Mouse (Mus musculus) gastrocnemius, postnatal 10 days (tissue): ENCODE data around the gene Golga2. TPM values are rescaled to one million over a fixed set of nuclear protein-coding genes. Genes with fewer than 3 reads are reported as not detected.
"Not testable (repeated sequence)": the region's sequence is repeated elsewhere in the genome, so short reads cannot be mapped to it uniquely, and the experiment has no call there.

Experiments used
- DNase-seq: peaks from one replicate; pipeline ENCODE4 v3.0.0; 2021; ENCODE audit warnings: mixed read lengths
- total RNA-seq, 2 experiments: library from RNA; stranded (reverse); gene quantifications; 2 replicates each; pipeline ENCODE4 v1.2.3; 2021

Gene Golga2
- total RNA-seq, 2 experiments from 2014 or later: 71.3 to 76.5 TPM

GRCm38 (mm10) chr2:32288371-32288931 is 1.3 kb downstream of the Golga2 start:
- no peak for DNase-seq

- DNase-seq: no peak
These were observed 2.4 kb downstream of the Golga2 start for GRCm38 (mm10) chr2:32289578-32289977.

GRCm38 (mm10) chr2:32294348-32294747 is 7.2 kb downstream of the Golga2 start:
- DNase-seq: peak; percentile 54

- DNase-seq: no peak
These were observed 8.1 kb downstream of the Golga2 start for GRCm38 (mm10) chr2:32295285-32295684.

GRCm38 (mm10) chr2:32295842-32296241 is 8.7 kb downstream of the Golga2 start:
- not testable (repeated sequence) for DNase-seq

- DNase-seq: peak; percentile 2
These were observed 12.3 kb downstream of the Golga2 start for GRCm38 (mm10) chr2:32299469-32299868.

GRCm38 (mm10) chr2:32302952-32303351 is 15.8 kb downstream of the Golga2 start:
- DNase-seq: peak; percentile 6

GRCm38 (mm10) chr2:32304145-32304832 is 17.1 kb downstream of the Golga2 start:
- DNase-seq: peak; percentile 52

- peak; percentile 2 for DNase-seq
These were observed 18.5 kb downstream of the Golga2 start for GRCm38 (mm10) chr2:32305668-32306067.

GRCm38 (mm10) chr2:32306176-32306575 is 19.0 kb downstream of the Golga2 start:
- DNase-seq: no peak

- DNase-seq: no peak
These were observed 20.1 kb downstream of the Golga2 start for GRCm38 (mm10) chr2:32307247-32307798.

- peak; percentile 69 for DNase-seq
These were observed 21.0 kb downstream of the Golga2 start for GRCm38 (mm10) chr2:32307941-32308760.

- no peak for DNase-seq
These were observed 21.8 kb downstream of the Golga2 start for GRCm38 (mm10) chr2:32308870-32309568.

GRCm38 (mm10) chr2:32310096-32310845 is 23.1 kb downstream of the Golga2 start:
- no peak for DNase-seq

GRCm38 (mm10) chr2:32311443-32312317 is 24.5 kb downstream of the Golga2 start:
- no peak for DNase-seq

- peak; percentile 87 for DNase-seq
These were observed 25.3 kb downstream of the Golga2 start for GRCm38 (mm10) chr2:32312318-32312964.

- no peak for DNase-seq
These were observed 27.6 kb downstream of the Golga2 start for GRCm38 (mm10) chr2:32314831-32315230.

- peak; percentile 43 for DNase-seq
These were observed 28.6 kb downstream of the Golga2 start for GRCm38 (mm10) chr2:32315751-32316150.

GRCm38 (mm10) chr2:32316887-32317656 is 29.9 kb downstream of the Golga2 start:
- no peak for DNase-seq
